Mouse (Mus musculus) layer of hippocampus, adult 9-11 months (tissue): Measurements from ENCODE around the gene Mob2.

ENCODE experiments used
- DNase-seq: peaks from one replicate; pipeline ENCODE4 v3.0.0; 2022

The Mob2 gene

DNA sequence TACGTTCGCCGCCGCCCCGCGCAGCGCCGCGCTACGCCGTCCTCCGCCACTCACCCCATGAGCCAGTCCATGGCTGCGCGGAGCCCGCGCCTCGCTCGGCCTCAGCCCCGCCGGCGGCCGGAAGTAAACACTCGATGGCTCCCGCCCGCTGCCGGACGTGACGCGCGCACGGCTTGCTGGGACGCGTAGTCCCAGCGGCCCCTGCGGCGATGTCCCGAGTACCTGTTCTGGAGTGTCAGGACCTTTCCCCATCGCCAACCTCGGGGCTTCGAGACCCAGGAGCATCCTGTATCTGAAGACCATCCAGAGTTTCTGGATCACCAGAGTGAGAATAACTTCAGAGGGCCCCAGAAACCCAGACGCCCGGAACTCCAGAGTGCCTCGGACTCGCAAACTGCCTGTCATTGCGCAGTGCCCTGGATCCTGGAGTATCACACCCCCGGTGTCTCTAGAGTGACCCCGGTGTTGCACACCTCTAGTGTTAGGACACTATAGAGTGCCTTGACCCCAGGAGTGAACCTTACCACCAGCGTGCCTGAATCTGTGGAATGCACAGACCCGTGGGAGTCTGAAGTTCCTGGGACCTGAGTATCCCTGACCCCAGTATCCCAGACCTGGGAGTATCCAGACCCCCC, at the start of gene Mob2:
Mob2 (minus strand) TSS at position 135 of the 635 bp plus-strand sequence.
- DNase-seq = peak; percentile 90

DNA sequence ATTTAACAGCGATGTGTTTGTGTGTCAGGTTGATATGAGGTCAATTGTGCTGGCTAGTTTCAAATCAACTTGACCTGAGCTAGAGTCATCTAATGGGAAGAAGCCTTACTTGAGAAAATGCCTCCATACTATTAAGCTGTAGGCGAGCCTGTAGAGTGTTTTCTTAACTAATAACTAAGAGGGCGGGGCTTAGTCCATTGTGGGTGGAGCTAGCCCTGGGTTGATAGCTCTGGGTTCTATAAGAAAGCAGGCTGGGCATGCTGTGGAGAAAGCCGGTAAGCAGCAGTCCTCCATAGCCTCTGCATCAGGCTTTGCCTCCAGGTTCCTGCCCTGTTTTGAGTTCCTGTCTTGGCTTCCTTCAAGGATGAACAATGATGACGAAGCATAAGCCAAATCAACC, 43.9 kb upstream of the Mob2 start:
- DNase-seq = no peak

DNA sequence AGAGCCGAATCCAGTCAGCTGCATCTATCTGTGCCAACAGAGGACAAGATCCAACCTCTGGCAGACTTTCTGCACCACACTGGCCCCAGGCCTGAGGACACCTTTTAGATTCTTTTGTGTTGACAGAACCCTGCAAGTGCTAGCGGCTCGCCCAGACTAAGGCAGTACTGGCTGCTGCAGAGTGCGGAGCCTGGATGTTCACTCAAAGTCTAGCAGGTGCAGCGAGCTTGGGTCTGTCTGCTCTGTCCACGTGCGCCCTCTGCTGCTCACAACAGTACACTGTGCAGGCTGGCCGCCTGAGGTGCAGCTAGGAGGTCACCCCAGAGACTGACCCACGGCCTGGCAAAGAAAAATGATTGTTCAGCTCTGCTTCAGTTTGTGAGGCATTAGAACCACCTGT, 36.9 kb upstream of the Mob2 start:
- DNase-seq = peak; percentile 78

DNA sequence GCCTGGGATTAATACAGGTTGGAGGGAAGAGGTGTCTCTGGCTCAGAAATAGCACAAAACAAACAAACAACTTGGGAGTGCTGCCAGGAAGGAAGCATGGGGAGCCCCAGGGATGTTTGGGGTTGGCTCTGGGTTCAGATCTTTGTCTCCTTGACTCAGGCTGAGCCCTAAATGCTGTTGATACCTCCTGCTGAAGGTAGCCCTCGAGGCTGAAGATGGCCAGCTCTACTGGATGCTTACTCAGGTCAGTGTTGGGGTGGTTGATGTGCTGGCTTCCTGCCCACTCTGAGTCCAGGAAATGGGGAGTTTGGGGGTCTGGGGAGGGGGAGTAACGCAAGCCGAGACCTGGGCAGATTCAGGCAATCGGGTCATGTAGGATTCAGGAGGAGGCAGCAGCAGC, 35.8 kb upstream of the Mob2 start:
- DNase-seq = no peak

DNA sequence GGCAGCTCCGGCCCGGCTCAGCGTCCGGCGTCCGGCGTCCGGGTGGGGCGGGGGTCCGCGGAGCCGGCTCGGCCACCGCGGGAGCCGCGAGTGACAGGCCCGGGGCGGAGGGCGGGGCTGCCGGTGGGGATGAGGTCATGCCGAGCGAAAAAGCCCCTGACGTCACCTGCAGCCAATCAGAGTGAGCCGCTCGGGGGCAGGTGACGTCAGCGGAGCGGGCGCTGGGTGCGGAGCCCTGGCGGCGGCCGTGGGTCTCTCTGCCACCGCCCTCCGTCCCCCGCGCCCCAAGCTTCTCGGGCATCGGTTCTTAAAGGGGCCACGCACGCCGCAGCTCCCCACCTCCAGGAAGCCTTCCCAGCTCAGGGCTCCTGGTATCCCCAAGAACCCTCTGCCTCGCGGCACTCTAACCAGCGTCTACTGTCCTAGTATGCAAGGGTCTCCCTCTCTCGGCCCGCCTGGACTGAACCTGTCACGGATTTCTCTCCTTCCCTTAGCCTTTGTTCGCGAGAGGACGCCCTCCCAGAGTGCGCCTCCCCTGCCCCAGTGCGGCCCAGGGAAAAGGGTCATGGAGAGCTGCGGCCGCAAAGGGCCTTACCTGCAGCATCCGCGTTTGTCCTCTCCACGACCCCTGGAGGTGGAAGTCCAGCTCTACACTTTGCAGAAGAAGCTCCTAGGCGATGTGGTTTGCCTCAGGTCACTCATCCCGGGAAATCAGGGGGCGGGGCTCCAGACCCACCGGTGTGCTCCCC, 34.5 kb upstream of the Mob2 start, which contains the start of gene Dusp8:
Dusp8 (minus strand) TSS at position 661 of the 749 bp plus-strand sequence.
- peak; percentile 94 for DNase-seq

DNA sequence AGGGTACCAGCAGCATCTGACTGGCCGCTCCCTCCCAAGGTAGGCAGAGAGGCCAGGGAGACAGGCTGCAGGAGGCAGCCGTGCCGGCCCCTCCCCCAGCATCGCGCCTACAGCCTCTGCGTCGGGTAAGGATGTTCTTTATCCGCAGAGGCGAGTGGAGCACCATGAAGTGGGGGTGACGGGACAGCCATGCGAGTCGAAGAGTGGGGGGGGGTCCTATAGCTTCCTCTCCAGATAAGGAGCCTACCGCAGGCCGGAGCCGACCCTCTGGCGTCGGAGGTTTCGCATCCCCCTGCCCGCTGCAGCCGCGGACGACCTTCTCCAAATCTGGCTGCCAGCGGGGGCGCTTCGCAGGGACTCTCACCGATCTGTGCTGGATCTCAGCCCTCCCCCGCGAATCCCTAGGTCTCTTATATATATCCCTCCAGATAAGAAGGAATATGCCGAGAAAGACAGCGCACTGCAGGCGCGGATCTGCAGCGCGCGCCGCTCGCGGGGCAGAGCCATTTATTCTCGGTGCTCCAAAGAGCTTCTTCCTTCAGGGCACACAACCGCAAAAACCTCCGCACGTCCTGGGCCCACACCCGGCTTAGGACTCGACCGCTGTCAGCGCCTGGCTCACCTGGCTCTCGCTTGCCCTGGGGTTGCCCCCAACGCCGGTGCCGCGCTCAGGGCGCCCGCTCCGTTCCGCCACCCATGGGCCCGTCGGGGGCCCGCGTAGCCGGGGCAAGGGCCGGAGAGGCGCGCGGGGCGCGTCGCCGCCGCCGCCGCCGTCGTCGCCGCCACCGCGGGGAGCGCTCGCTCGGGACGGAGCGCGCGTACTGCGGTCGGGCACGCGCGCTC, 33.7 kb upstream of the Mob2 start:
- DNase-seq = peak; percentile 63

DNA sequence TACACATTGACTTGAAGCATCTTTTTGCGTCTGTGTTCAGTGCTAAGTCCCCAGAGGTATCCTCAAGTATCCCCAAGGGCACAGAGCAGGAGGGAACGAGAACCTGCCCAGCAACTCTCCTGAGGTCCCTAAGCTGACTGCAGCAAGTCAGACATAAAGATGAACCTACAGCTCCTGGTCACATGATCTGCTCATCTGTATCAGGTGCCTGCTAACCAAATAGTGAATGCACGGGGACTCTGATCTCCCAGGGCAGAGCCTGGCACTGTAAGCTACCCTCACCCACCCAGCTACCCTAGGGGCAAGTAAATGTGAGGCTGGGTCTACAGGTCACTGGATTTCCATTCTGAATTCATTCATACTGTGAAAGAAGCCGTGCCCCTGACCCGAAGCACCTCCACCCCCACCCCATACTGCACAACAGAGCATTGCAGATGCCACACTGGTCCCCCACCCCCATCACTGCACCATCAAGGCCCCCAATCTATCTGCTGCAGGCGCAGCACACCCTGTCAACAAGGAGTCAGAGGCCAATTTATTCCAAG, 32.9 kb upstream of the Mob2 start:
- DNase-seq = no peak

DNA sequence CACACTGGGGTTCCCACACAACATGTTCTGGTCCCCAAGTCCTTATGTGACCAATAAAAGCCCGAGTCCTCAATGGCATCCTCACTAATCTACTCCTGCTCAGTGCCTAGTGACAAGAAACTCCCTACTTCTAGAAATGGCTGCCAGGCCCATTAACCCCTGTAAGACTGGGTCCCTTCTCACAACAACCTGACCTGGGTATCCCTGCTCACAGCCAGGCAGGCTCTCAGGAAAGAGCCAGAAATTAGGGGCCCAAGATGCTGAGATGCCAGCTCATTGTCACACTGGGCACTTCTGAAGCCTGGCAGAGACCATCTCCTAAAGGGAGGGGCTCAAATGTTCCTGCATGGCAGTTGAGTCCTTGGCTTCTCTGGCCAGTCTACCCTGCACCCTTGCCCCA, 32.1 kb upstream of the Mob2 start:
- DNase-seq = no peak

DNA sequence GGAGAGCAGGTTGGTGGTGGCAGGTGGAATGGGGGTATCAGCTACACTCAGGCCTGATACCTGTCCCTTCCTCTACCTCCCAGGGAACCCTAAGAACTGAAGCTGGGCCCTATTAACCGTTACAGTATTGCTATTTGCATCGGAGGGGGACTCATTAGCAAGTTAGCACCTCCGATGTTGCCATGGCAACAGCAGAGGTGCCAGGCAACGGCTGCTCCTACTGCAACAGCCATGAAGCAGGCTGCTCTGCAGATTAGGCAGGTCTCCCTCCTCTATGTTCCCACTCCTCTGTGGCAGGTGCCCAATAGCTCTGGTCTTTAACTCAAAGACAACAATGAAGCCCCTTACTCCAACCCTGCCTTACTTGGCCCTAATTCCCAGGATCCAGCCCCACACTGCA, 31.0 kb upstream of the Mob2 start:
- peak; percentile 85 for DNase-seq

DNA sequence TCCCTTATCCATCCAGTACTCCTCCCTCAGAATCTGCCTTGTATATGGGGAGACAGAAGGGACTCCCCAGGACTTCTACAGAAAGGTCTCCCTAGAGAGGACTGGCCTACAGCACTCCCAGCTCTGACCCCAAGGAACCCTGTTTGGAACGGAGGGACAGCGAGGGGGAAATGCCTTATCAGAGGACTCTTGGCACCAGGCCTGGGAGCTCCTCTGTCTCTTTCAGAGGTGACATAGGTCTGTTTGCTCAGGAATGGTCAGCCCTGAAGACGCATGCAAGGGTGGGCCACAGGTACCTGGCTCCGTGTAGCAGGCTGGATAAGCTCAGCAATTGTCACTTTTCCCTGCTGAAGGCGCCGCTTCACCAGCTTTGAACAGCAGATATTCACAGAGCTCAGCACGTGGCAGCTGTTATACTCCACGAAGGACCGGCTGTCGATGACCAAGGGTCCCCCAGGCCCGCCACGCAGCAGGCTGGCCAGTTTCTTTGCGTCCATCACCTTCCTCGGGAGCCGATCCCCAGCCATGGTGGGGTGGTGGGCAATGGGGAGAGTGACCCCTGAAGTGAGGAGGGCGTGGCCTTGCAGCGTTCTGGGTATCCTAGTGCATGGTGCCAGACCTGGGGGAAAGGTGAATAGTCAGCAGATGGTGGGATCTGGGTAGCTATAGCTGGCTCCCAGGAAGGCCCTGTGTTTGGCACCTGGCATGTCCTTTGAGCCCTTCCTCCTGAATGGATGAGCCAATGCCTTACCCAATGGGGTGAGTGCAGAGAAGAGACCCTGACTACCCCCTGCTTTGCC, 29.0 kb upstream of the Mob2 start:
- DNase-seq = no peak

DNA sequence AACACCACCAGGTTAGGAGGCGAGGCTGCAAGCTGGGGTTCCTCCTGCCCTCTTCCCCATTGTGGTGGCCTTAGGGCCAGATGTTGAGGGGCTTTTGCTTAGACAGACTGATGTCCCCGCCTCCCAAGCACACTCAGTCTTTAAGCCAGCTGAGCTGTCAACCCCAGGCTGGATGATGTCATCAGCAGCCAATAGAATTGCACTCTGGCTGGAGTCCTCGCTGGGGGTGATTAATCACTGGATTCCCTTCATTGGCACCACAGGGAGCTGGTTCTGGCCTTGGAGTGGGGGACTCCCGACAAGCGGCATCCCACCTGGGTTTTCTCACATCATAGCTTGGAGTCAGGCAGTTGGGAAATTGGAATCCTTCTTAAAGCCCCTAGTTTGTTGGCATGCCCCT, 28.0 kb upstream of the Mob2 start:
- DNase-seq = peak; percentile 74

DNA sequence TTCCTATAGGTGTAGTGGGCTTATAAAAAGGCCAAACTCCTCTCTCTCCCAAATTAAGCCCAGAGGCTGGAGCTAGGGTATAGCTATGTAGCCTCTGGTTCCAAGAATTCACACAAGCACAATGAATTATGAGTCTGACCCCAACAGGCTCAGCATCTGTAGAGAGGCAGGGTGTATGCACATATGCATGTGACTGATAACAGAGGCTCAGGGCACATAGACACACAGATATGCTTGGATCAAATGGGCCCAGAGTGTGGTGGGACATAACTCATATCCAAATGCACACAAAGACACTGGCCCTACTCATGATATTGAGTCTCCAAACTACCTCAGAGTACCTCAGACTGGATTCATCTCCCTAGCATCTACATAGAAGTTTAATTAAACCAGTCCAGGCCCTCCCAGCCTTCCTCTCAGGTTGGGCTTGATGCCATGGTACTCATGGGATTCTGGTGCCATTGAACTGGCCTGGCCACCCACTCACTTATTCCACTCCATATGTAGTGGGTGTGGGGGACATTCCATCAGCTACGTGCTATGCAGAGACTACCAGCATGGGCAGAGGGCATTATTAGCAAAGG, 26.3 kb upstream of the Mob2 start:
- no peak for DNase-seq

DNA sequence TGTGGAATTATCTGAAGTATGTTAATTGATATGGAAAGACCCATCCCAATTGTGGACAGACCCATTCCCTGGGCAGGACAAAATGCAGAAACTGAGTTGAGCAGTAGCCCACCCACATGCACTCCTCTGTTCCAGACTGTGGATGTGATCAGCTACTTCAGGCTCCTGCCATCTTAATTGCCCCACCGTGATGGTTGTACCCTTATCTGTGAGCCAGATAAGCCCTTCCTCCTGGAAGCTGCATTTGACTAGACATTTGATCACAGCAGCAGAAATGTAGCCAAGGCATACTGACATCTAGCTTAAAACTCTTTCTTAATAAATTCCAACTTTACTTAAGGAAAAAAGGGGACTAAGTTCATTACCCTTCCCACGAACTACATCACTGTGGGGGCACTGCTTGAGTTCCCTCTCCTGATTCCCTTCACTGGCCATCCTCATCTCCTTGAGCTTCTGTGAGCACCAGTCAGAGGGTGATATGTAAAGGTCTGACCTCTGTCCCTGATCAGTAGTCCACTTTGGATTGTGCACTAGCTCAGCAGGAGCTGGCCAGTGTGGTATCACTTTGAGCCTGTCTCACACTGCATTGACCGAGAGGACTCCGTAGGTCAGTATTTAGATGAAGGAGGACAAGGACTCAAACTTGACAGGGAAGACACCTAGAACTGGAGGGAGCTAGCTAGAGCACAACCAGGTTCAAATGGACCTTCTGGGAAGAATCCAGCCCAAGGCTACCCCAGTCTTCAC, 25.5 kb upstream of the Mob2 start:
- DNase-seq = no peak

DNA sequence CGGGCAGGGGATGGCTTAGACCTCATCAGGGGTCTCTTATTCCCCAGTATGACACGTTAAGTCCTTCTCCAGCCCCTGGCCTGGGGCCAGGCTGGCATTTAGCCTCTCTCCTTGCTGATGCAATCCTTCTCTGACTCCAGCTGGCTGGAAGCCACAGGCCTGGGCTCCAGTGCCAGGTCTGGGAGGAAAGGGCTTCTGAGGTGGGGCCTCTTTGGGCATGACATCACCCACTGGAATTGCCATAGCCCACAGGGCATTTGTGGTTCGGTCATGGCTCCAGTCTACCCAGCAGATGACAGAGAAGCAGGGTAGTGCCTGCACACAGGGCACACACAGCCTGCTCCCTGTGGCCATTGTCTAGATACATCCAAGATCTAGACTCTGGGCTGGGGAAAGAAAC, 24.0 kb upstream of the Mob2 start:
- DNase-seq = peak; percentile 50

DNA sequence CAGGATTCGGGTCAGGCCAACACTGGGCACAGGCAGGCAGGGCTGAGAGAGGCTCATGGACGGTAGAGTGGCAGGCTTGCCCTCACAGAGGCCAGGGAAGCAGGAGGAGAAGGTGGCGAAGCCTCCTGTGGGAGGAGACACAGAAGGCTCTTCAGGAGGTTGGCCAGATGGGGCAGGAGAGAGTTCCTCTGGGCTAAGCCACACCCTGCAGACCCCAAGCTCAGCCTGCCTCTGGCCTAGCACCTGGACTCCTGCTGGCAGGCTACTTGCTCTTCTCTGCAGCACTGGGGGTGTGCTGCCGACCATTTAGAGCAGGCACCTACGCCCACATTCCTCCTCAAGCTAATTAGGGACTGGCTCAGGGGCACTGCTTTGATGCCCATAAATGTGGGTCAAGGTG, 23.5 kb upstream of the Mob2 start:
- DNase-seq = no peak

DNA sequence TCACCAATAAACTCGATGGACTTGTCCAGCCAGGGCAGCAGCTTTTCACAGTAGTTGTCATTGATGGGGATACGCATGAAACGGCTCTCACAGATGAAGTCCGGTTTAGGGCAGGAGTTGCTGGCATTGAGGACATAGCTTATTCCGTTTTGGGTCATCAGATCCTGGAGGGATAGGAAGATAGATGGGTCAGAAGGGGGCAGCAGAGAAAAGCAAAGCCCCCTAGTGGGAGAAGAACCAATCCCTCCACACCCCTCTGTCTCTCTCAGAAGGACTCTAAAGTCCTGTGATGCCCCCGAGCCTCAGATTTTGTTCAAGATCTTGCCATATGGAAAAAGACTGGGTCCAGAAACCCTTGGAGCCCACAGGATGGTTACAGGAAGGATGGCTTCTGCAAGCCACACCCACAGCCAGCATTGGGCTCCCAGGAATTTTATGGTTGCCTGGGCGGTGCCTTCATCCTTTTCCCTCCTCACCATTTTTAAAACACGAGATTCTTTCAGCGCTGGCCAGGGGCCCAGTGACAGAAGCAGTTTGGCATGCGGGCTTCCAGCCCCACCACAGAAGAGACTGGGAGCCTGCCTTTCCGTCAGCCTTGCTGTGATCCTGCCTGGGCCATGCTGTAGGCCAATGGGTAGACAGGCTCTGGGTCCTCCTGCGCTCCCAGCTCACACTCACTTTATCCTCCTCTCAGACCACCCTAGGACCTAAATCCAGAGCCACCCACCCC, 22.9 kb upstream of the Mob2 start:
- no peak for DNase-seq

DNA sequence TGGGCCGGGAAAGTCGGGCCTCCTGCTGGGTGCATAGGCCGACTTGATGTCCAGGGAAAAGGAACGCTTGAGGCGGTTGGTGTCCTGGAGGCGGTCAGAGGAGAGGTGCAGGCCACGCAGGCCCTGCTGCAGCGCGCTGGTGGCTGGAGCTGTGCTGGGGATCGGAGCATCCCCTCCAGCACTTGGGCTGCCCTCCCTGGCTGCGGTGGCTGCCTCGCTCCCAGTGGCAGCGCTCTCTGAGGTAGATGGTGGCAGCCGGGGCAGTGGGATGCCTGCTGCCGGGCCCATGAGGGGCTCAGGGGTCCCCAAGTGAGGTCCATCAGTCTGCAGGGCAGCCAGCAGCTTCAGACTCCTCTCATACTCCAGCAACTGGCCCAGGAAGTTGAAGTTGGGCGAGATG, 21.7 kb upstream of the Mob2 start:
- DNase-seq = no peak

DNA sequence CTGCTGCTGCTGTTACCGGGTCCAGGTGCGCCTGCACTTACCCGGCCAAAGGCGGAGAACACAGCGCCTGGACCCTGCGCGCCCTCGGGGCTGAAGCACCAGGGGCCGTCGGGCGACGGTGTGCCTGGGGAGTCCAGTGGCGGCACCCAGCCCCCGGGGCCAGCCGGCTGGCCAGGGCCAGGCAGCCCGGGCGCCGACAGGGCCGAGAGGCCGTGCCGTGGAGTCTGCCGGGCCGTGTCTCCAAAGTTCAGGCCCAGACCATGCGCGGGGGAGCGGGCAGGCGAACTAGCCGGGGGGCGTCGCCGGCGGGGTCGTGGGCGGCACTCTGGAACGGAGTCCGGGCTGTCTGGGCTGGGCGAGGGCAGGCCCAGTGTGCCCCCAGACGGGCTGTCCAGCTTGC, 21.3 kb upstream of the Mob2 start:
- no peak for DNase-seq

DNA sequence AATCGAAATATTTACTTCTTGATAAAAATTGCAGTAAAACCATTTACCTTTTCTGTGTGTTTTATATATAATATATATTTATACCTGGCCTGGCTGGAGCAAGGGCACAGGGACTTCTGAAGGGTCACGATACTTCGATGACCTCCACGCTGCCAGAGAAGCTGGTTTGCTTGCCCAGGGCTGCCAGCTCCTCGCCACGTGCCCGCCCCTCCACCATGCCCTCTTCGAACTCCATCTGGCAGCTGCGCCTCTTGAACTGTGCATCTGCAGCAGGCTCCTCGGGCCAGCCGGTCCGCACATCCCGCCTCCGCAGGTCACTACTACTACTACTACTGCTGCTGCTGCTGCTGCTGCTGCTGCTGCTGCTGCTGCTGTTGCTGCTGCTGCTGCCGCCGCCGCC, 20.9 kb upstream of the Mob2 start:
- no peak for DNase-seq

DNA sequence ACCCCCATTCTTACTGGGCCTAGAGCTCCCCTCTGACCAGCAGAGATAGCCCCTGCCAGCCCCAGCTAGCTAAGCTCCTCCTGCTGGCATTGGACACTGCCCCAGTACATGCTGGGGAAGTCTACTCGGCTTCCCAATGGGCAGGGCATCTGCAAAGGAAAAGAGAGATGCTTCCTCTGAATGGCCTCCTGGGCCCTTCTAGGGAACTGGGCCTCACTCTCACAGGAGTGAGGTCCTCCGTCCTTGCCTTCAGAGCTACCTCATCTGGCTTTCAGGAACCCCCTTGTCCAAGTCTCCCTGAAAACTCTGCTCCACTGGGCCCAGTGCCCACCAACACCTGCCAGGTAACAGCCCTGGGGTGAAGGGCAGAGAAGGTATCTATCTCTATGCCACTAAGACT, 20.0 kb upstream of the Mob2 start:
- no peak for DNase-seq

DNA sequence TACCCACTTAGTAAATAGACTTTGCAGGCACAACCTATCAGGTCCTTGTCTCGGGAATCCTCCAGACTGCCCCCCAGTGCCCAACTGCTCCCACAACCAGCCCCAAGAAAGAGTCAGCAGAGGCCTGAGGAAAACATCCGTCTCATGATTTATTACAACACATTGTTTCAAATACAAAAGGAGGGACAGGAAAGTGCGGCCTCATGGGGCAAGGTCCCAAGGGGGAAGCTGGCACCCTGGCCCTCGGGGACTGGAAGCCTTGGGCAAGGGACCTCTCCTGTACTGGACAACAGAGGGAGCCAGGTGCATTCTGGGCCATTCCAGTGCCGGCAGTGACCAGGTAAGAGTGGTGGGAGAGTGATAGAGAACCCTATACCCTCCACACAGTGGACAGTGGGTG, 18.5 kb upstream of the Mob2 start:
- DNase-seq = no peak
